In genomic region chr6:5151171-5151570, GRCm38 (mm10) we compare ENCODE assay signal across 14 mouse cellular contexts. TPM values are rescaled to one million over a fixed set of nuclear protein-coding genes. Genes with fewer than 3 reads are reported as not detected.
DNase-seq lines count a peak whose midpoint lies in the region; ATAC-seq lines count a peak whose summit lies in the region.
"Had no signal": no experiment of that assay in that cellular context is flagged by ENCODE, and none has a peak within 500 bp of the region (broad histone marks: within the 10 kb centered on the region; RNA-seq: fewer than 3 reads in every experiment).

No protein-coding gene starts in this region.

- no peaks in the 10 kb centered on the region for H3K27me3 ChIP-seq in hindbrain, embryonic 16.5 days (replicated peaks; ENCODE audit: control insufficient read depth, insufficient read depth, low read length)
- H3K27me3 ChIP-seq in hindbrain, embryonic 12.5 days: no peaks in the 10 kb centered on the region
- no peaks in the 10 kb centered on the region for H3K27me3 ChIP-seq in neural tube, embryonic 13.5 days
- H3K27me3 ChIP-seq in liver, embryonic 15.5 days: no peaks in the 10 kb centered on the region
- H3K27me3 ChIP-seq: lung, embryonic 15.5 days had no signal

- DNase-seq in neural tube, embryonic 10.5 days (ENCODE audit: extremely low spot score, low spot score): no peak
- peak; percentile 6 for DNase-seq in gonadal fat pad, adult 2 months (ENCODE audit: low read depth)
- DNase-seq: cerebellum, adult 18-20 months; kidney, postnatal 36 days; right cerebral cortex, postnatal 14 days had no signal

- ATAC-seq in hindbrain, embryonic 16.5 days: 0 out of 2 replicates have a peak, but pooled peaks have one; percentile 35
- ATAC-seq in hindbrain, embryonic 12.5 days (ENCODE audit: low FRiP score): no peak
- peak; percentile 32; the same call in 1 of the 2 replicates for ATAC-seq in neural tube, embryonic 13.5 days (ENCODE audit: low read depth)
- no peak for ATAC-seq in liver, embryonic 15.5 days (ENCODE audit: insufficient read depth)
- ATAC-seq in granulocyte monocyte progenitor cell, adult 5-6 weeks (replicated peaks; ENCODE audit: poor library complexity, severe bottlenecking): no peak
- ATAC-seq: forebrain, embryonic 16.5 days had no signal

- H3K4me1 ChIP-seq in hindbrain, embryonic 16.5 days (ENCODE audit: control insufficient read depth, insufficient read depth, low read depth, low read length): no peaks in the 10 kb centered on the region
- H3K4me1 ChIP-seq in hindbrain, embryonic 12.5 days: no peaks in the 10 kb centered on the region
- peaks cover 12% of the 10 kb centered on the region for H3K4me1 ChIP-seq in neural tube, embryonic 13.5 days (replicated peaks)
- peaks cover 64% of the 10 kb centered on the region for H3K4me1 ChIP-seq in liver, embryonic 15.5 days (replicated peaks)
- H3K4me1 ChIP-seq: hindbrain, embryonic 10.5 days had no signal

- H3K4me3 ChIP-seq in hindbrain, embryonic 16.5 days (ENCODE audit: low read length): no peak overlapping the region
- no peak overlapping the region for H3K4me3 ChIP-seq in hindbrain, embryonic 12.5 days
- no peak overlapping the region for H3K4me3 ChIP-seq in neural tube, embryonic 13.5 days
- no peak overlapping the region for H3K4me3 ChIP-seq in liver, embryonic 15.5 days (replicated peaks)
- H3K4me3 ChIP-seq: hindbrain, embryonic 10.5 days; lung, embryonic 15.5 days had no signal

- H3K9me3 ChIP-seq in hindbrain, embryonic 16.5 days (ENCODE audit: control insufficient read depth, low read length): no peaks in the 10 kb centered on the region
- no peaks in the 10 kb centered on the region for H3K9me3 ChIP-seq in hindbrain, embryonic 12.5 days (replicated peaks)
- no peaks in the 10 kb centered on the region for H3K9me3 ChIP-seq in neural tube, embryonic 13.5 days
- H3K9me3 ChIP-seq in liver, embryonic 15.5 days (replicated peaks): no peaks in the 10 kb centered on the region
- H3K9me3 ChIP-seq: hindbrain, embryonic 10.5 days; lung, embryonic 15.5 days had no signal

- H3K4me2 ChIP-seq in hindbrain, embryonic 16.5 days (ENCODE audit: low read length): no peak overlapping the region
- no peak overlapping the region for H3K4me2 ChIP-seq in hindbrain, embryonic 12.5 days (replicated peaks)
- H3K4me2 ChIP-seq in neural tube, embryonic 13.5 days: no peak overlapping the region
- H3K4me2 ChIP-seq in liver, embryonic 15.5 days: no peak overlapping the region
- H3K4me2 ChIP-seq: lung, embryonic 15.5 days had no signal

- no peak overlapping the region for H3K27ac ChIP-seq in hindbrain, embryonic 16.5 days (ENCODE audit: low read depth, low read length)
- no peak overlapping the region for H3K27ac ChIP-seq in hindbrain, embryonic 12.5 days
- no peak overlapping the region for H3K27ac ChIP-seq in neural tube, embryonic 13.5 days (replicated peaks)
- H3K27ac ChIP-seq in liver, embryonic 15.5 days (replicated peaks): peak overlapping the region; percentile 54; the same call in 1 of the 2 replicates
- H3K27ac ChIP-seq: hindbrain, embryonic 10.5 days; lung, embryonic 15.5 days had no signal

- WGBS in hindbrain, embryonic 16.5 days: 26% methylated on average over 4 of the region's 4 CpGs
- WGBS in hindbrain, embryonic 12.5 days: 67% methylated on average over 4 of the region's 4 CpGs
- 39% methylated on average over 4 of the region's 4 CpGs for WGBS in neural tube, embryonic 13.5 days
- 77% methylated on average over 4 of the region's 4 CpGs for WGBS in liver, embryonic 15.5 days (ENCODE audit: insufficient replicate concordance)

- 0 out of 2 replicates have a peak, but pooled peaks cover 4% of the 10 kb centered on the region for H3K36me3 ChIP-seq in hindbrain, embryonic 16.5 days (ENCODE audit: control insufficient read depth, insufficient read depth, low read length)
- H3K36me3 ChIP-seq in hindbrain, embryonic 12.5 days: 0 out of 2 replicates have a peak, but pooled peaks cover 14% of the 10 kb centered on the region
- peaks cover 18% of the 10 kb centered on the region for H3K36me3 ChIP-seq in neural tube, embryonic 13.5 days
- H3K36me3 ChIP-seq in liver, embryonic 15.5 days (replicated peaks): no peaks in the 10 kb centered on the region
- H3K36me3 ChIP-seq: lung, embryonic 15.5 days had no signal

- no peak overlapping the region for H3K9ac ChIP-seq in hindbrain, embryonic 16.5 days (ENCODE audit: low read depth, low read length)
- no peak overlapping the region for H3K9ac ChIP-seq in hindbrain, embryonic 12.5 days
- no peak overlapping the region for H3K9ac ChIP-seq in neural tube, embryonic 13.5 days
- no peak overlapping the region for H3K9ac ChIP-seq in liver, embryonic 15.5 days
- H3K9ac ChIP-seq: lung, embryonic 15.5 days had no signal

RNA-seq across cellular contexts. Expression of gene Pon1, which starts 42.6 kb away (rescaled TPM):
- polyA plus RNA-seq in hindbrain, embryonic 16.5 days (2015; fragmentation: Nextera tagmentation; extraction: Ambion mirVana): 0.10 and 0.53 TPM in 2 replicates
- 0.16 TPM in 1 of 2 replicates, not detected in the other for polyA plus RNA-seq in hindbrain, embryonic 12.5 days (2016; fragmentation: Nextera tagmentation; extraction: Ambion mirVana)
- polyA plus RNA-seq in neural tube, embryonic 13.5 days (2015; fragmentation: Nextera tagmentation; extraction: Ambion mirVana): 0.19 TPM in 1 of 2 replicates, not detected in the other
- polyA plus RNA-seq in gonadal fat pad, adult 2 months (2012; rRNA removed): 0.70 and 1.6 TPM in 2 replicates
- polyA plus RNA-seq in liver, embryonic 15.5 days (2015; fragmentation: Nextera tagmentation; extraction: Ambion mirVana): 6.6 and 8.9 TPM in 2 replicates
- not detected in 2 replicates for total RNA-seq in granulocyte monocyte progenitor cell, adult 5-6 weeks (2014; fragmentation: Nextera tagmentation)
- not detected in 2 replicates for total RNA-seq in granulocyte monocyte progenitor cell, adult 5-6 weeks (2017)
- polyA plus RNA-seq: embryonic facial prominence, embryonic 11.5 days; hindbrain, embryonic 10.5 days; lung, embryonic 15.5 days had no signal

Comparison
In these comparisons a context has a peak if more than half of its experiments do, and no peak if none do; other contexts are left out.
1. ATAC-seq: peak in hindbrain, embryonic 16.5 days (single experiment) and neural tube, embryonic 13.5 days (single experiment); none in hindbrain, embryonic 12.5 days (single experiment), liver, embryonic 15.5 days (single experiment) and granulocyte monocyte progenitor cell, adult 5-6 weeks (single experiment).